Mouse (Mus musculus) midbrain, embryonic 11.5 days (tissue): ENCODE results near the gene Haus8. TPM values are rescaled to one million over a fixed set of nuclear protein-coding genes. Genes with fewer than 3 reads are reported as not detected.
"Not testable (repeated sequence)": the region's sequence is repeated elsewhere in the genome, so short reads cannot be mapped to it uniquely, and the experiment has no call there.

Source experiments
- ATAC-seq: fragments of 200-750 bp; cut with Nextera tagmentation; 2 replicates; pipeline ENCODE4 v1.8.0; 2017; ENCODE audit warnings: moderate TSS enrichment, moderate library complexity; ENCODE audit not compliant: low FRiP score
- DNase-seq: peaks from one replicate; pipeline ENCODE4 v3.0.0; 2015; ENCODE audit warnings: low spot score; ENCODE audit errors: missing footprints
- H3K27ac ChIP-seq: fragments of 300-500 bp; sonication (generic); 2 replicates; pipeline ENCODE4 v1.5.1; 2014; ENCODE audit warnings: low read depth, low read length
- H3K27me3 ChIP-seq: fragments of 300-500 bp; sonication (generic); 2 replicates; pipeline ENCODE4 v1.6.1; 2014; ENCODE audit warnings: mild to moderate bottlenecking, low read length, moderate library complexity, mixed read lengths; ENCODE audit not compliant: control insufficient read depth, insufficient read depth
- H3K36me3 ChIP-seq: fragments of 300-500 bp; sonication (generic); 2 replicates; pipeline ENCODE4 v1.6.1; 2014; ENCODE audit warnings: mild to moderate bottlenecking, low read length, moderate library complexity, mixed read lengths; ENCODE audit not compliant: control insufficient read depth, insufficient read depth
- H3K4me1 ChIP-seq: fragments of 300-500 bp; sonication (generic); 2 replicates; pipeline ENCODE4 v1.6.1; 2014; ENCODE audit warnings: low read length; ENCODE audit not compliant: control insufficient read depth, insufficient read depth
- H3K4me2 ChIP-seq: fragments of 300-500 bp; sonication (generic); 2 replicates; pipeline ENCODE4 v1.6.1; 2014; ENCODE audit warnings: mild to moderate bottlenecking, moderate library complexity
- H3K4me3 ChIP-seq: fragments of 300-500 bp; sonication (generic); 2 replicates; pipeline ENCODE4 v1.5.1; 2014; ENCODE audit warnings: low read depth, low read length
- H3K9ac ChIP-seq: fragments of 300-500 bp; sonication (generic); 2 replicates; pipeline ENCODE4 v1.6.1; 2014; ENCODE audit warnings: low read length
- H3K9me3 ChIP-seq: fragments of 300-500 bp; sonication (generic); 2 replicates; pipeline ENCODE4 v1.6.1; 2016; ENCODE audit warnings: low read length; ENCODE audit not compliant: control insufficient read depth
- WGBS: fragments of 180-500 bp; shearing (Covaris S2); extraction: QIAGEN DNeasy Blood & Tissue Kit; methylation state at CpG from one replicate; pipeline ENCODE4 v1.1.7; 2014; 5-methylcytosine and 5-hydroxymethylcytosine counted together
- polyA plus RNA-seq: library from polyadenylated mRNA; unstranded; fragments of >200 nt; fragmentation: Nextera tagmentation; extraction: Ambion mirVana; gene quantifications from 2 replicates; pipeline ENCODE4 v1.2.1, GENCODE M21; 2014

The Haus8 gene
- polyA plus RNA-seq, 1 experiment from 2014 or later: 54.9 TPM

GRCm38 (mm10) chr8:71290911-71291310 is 18.2 kb upstream of the Haus8 start:
- 96% methylated on average over 10 of the region's 10 CpGs for WGBS
- Histone ChIP-seq H3K36me3 (peaks cover 7% of the 10 kb centered on the region), H3K4me2 (no peak overlapping the region), H3K9ac (no peak overlapping the region), H3K27ac (no peak overlapping the region), H3K27me3 (no peaks in the 10 kb centered on the region), H3K9me3 (no peaks in the 10 kb centered on the region), H3K4me3 (no peak overlapping the region), H3K4me1 (no peaks in the 10 kb centered on the region)
- ATAC-seq (no peak), DNase-seq (no peak)

- Histone ChIP-seq H3K36me3 (peaks cover 7% of the 10 kb centered on the region), H3K9ac (no peak overlapping the region), H3K27ac (no peak overlapping the region), H3K4me3 (no peak overlapping the region), H3K4me2 (no peak overlapping the region), H3K9me3 (no peaks in the 10 kb centered on the region), H3K27me3 (no peaks in the 10 kb centered on the region), H3K4me1 (no peaks in the 10 kb centered on the region)
- ATAC-seq (no peak), DNase-seq (no peak)
- WGBS: 96% methylated on average over 21 of the region's 21 CpGs
These were observed 17.5 kb upstream of the Haus8 start for GRCm38 (mm10) chr8:71290211-71290610.

- no peaks in the 10 kb centered on the region for H3K27me3 ChIP-seq
- H3K4me3 ChIP-seq: no peak overlapping the region
- H3K4me2 ChIP-seq: no peak overlapping the region
- WGBS: 92% methylated on average over 7 of the region's 7 CpGs
- no peak for DNase-seq
- peaks cover 7% of the 10 kb centered on the region for H3K36me3 ChIP-seq
- H3K9ac ChIP-seq: no peak overlapping the region
- ATAC-seq: no peak
- H3K9me3 ChIP-seq: no peaks in the 10 kb centered on the region
- H3K27ac ChIP-seq: no peak overlapping the region
- H3K4me1 ChIP-seq: no peaks in the 10 kb centered on the region
These were observed 16.4 kb upstream of the Haus8 start for GRCm38 (mm10) chr8:71289098-71289497.

GRCm38 (mm10) chr8:71288441-71288949 is 15.8 kb upstream of the Haus8 start:
- Histone ChIP-seq H3K4me1 (no peaks in the 10 kb centered on the region), H3K27ac (no peak overlapping the region), H3K4me2 (no peak overlapping the region), H3K9me3 (no peaks in the 10 kb centered on the region), H3K27me3 (no peaks in the 10 kb centered on the region), H3K4me3 (no peak overlapping the region), H3K9ac (no peak overlapping the region), H3K36me3 (peaks cover 7% of the 10 kb centered on the region)
- no peak for ATAC-seq
- no peak for DNase-seq
- WGBS: 69% methylated on average over 3 of the region's 3 CpGs

- H3K9ac ChIP-seq, ATAC-seq, H3K9me3 ChIP-seq, DNase-seq, H3K4me1 ChIP-seq, H3K4me2 ChIP-seq, H3K4me3 ChIP-seq, H3K27me3 ChIP-seq, H3K27ac ChIP-seq, H3K36me3 ChIP-seq: not testable (repeated sequence)
- 83% methylated on average over 2 of the region's 2 CpGs for WGBS
These were observed 13.5 kb upstream of the Haus8 start for GRCm38 (mm10) chr8:71286223-71286622.

GRCm38 (mm10) chr8:71282621-71283020 is 9.9 kb upstream of the Haus8 start:
- no peak for DNase-seq
- Histone ChIP-seq H3K4me1 (no peaks in the 10 kb centered on the region), H3K9ac (no peak overlapping the region), H3K4me2 (no peak overlapping the region), H3K27me3 (no peaks in the 10 kb centered on the region), H3K36me3 (no peaks in the 10 kb centered on the region), H3K4me3 (no peak overlapping the region), H3K27ac (no peak overlapping the region), H3K9me3 (no peaks in the 10 kb centered on the region)
- ATAC-seq: no peak
- WGBS: 84% methylated on average over 5 of the region's 5 CpGs

GRCm38 (mm10) chr8:71281731-71282130 is 9.0 kb upstream of the Haus8 start:
- not testable (repeated sequence) for H3K4me1 ChIP-seq, H3K4me2 ChIP-seq
- WGBS: 96% methylated on average over 1 of the region's 1 CpGs

GRCm38 (mm10) chr8:71279409-71279808 is 6.7 kb upstream of the Haus8 start:
- 97% methylated on average over 1 of the region's 1 CpGs for WGBS

More at GRCm38 (mm10) chr8:71281731-71282130, 9.0 kb upstream of the Haus8 start:
- not testable (repeated sequence) for H3K36me3 ChIP-seq, H3K9me3 ChIP-seq, DNase-seq, H3K27ac ChIP-seq, H3K27me3 ChIP-seq, H3K9ac ChIP-seq, H3K4me3 ChIP-seq, ATAC-seq

GRCm38 (mm10) chr8:71276166-71276565 is 3.4 kb upstream of the Haus8 start:
- DNase-seq (no peak), ATAC-seq (no peak)
- Histone ChIP-seq H3K4me2 (no peak overlapping the region), H3K4me1 (peaks cover 12% of the 10 kb centered on the region), H3K4me3 (no peak overlapping the region), H3K9ac (no peak overlapping the region), H3K36me3 (no peaks in the 10 kb centered on the region), H3K9me3 (no peaks in the 10 kb centered on the region), H3K27ac (no peak overlapping the region), H3K27me3 (no peaks in the 10 kb centered on the region)
- WGBS: 93% methylated on average over 3 of the region's 3 CpGs

More at GRCm38 (mm10) chr8:71279409-71279808, 6.7 kb upstream of the Haus8 start:
- H3K9ac ChIP-seq, H3K27ac ChIP-seq, H3K4me3 ChIP-seq, H3K9me3 ChIP-seq, H3K36me3 ChIP-seq, DNase-seq, H3K4me2 ChIP-seq, ATAC-seq, H3K27me3 ChIP-seq, H3K4me1 ChIP-seq: not testable (repeated sequence)
